Comparison of ENCODE assay signal across 9 mouse cellular contexts in genomic region chr11:19830280-19831062, GRCm38 (mm10).
DNase-seq lines count a peak whose midpoint lies in the region; ATAC-seq lines count a peak whose summit lies in the region.
"Had no signal": no experiment of that assay in that cellular context is flagged by ENCODE, and none has a peak within 500 bp of the region (broad histone marks: within the 10 kb centered on the region; RNA-seq: fewer than 3 reads in every experiment).

No protein-coding gene starts in this region.

- WGBS in forebrain, embryonic 14.5 days = 19% methylated on average over 18 of the region's 18 CpGs
- WGBS in hindbrain, embryonic 13.5 days = 21% methylated on average over 18 of the region's 18 CpGs

- peaks cover 3% of the 10 kb centered on the region; the same call in 1 of the 2 replicates for H3K4me1 ChIP-seq in forebrain, embryonic 14.5 days (ENCODE audit: control insufficient read depth, insufficient read depth, low read length)
- peaks cover 14% of the 10 kb centered on the region for H3K4me1 ChIP-seq in hindbrain, embryonic 13.5 days (replicated peaks)

- no peaks in the 10 kb centered on the region for H3K9me3 ChIP-seq in forebrain, embryonic 14.5 days (replicated peaks; ENCODE audit: control insufficient read depth, low read length)
- no peaks in the 10 kb centered on the region for H3K9me3 ChIP-seq in hindbrain, embryonic 13.5 days
- H3K9me3 ChIP-seq: stomach, embryonic 15.5 days had no signal

- peak; percentile 75 for DNase-seq in cerebellum, adult 11 months
- DNase-seq in c-Kit-positive CD71-negative TER-119-negative erythroid progenitor cells, embryonic 14.5 days (ENCODE audit: low read depth) = peak; percentile 73
- DNase-seq in forebrain, embryonic 14.5 days (ENCODE audit: low spot score) = peak; percentile 89
- peak; percentile 62 to 72 for DNase-seq in layer of hippocampus, postnatal 36 days
- DNase-seq in mesoderm, embryonic 11.5 days (ENCODE audit: low read depth, low spot score) = peak; percentile 83
- peak; percentile 27 for DNase-seq in spleen, adult 12 weeks (ENCODE audit: low spot score)

- ATAC-seq in cerebellum, adult (ENCODE audit: insufficient number of reproducible peaks, low FRiP score, low TSS enrichment) = no peak
- ATAC-seq in forebrain, embryonic 14.5 days = peak; percentile 54; the same call in 1 of the 2 replicates
- 0 out of 2 replicates have a peak, but pooled peaks have one; percentile 33 for ATAC-seq in hindbrain, embryonic 13.5 days (ENCODE audit: low FRiP score)

- no peak overlapping the region for H3K4me3 ChIP-seq in forebrain, embryonic 14.5 days (ENCODE audit: low read depth, low read length)
- no peak overlapping the region for H3K4me3 ChIP-seq in hindbrain, embryonic 13.5 days
- H3K4me3 ChIP-seq: stomach, embryonic 15.5 days had no signal

- H3K27me3 ChIP-seq in forebrain, embryonic 14.5 days (replicated peaks; ENCODE audit: control insufficient read depth, insufficient read depth, low read length) = no peaks in the 10 kb centered on the region
- peaks cover 5% of the 10 kb centered on the region; the same call in 1 of the 2 replicates for H3K27me3 ChIP-seq in hindbrain, embryonic 13.5 days
- H3K27me3 ChIP-seq: stomach, embryonic 15.5 days had no signal

- H3K27ac ChIP-seq in forebrain, embryonic 14.5 days (ENCODE audit: low read depth, low read length) = no peak overlapping the region
- H3K27ac ChIP-seq in hindbrain, embryonic 13.5 days = no peak overlapping the region
- H3K27ac ChIP-seq: stomach, embryonic 15.5 days had no signal

- H3K4me2 ChIP-seq in forebrain, embryonic 14.5 days (ENCODE audit: low read length) = no peak overlapping the region
- H3K4me2 ChIP-seq in hindbrain, embryonic 13.5 days = no peak overlapping the region
- H3K4me2 ChIP-seq: stomach, embryonic 15.5 days had no signal

- H3K36me3 ChIP-seq in forebrain, embryonic 14.5 days (ENCODE audit: control insufficient read depth, insufficient read depth, low read length) = no peaks in the 10 kb centered on the region
- H3K36me3 ChIP-seq in hindbrain, embryonic 13.5 days = no peaks in the 10 kb centered on the region
- H3K36me3 ChIP-seq: stomach, embryonic 15.5 days had no signal

- no peak overlapping the region for H3K9ac ChIP-seq in forebrain, embryonic 14.5 days (ENCODE audit: low read length)
- H3K9ac ChIP-seq in hindbrain, embryonic 13.5 days = no peak overlapping the region
- H3K9ac ChIP-seq: stomach, embryonic 15.5 days had no signal

Comparison
In these comparisons a context has a peak if more than half of its experiments do, and no peak if none do; other contexts are left out.
1. DNase-seq: peak in every context shown above with its lines; median percentile 89 in forebrain, embryonic 14.5 days; 83 in mesoderm, embryonic 11.5 days; 75 in cerebellum, adult 11 months; 73 in c-Kit-positive CD71-negative TER-119-negative erythroid progenitor cells, embryonic 14.5 days; 67 in layer of hippocampus, postnatal 36 days; 27 in spleen, adult 12 weeks.